Mouse (Mus musculus): ENCODE measurements at regions not wholly inside any gene's neighbourhood (a gene's known extent, or its start where the extent isn't known, plus 50 kb on each side); places are given as distances from the start of the nearest gene placed in this dataset.
A peak's percentile ranks its signal among the peaks of the same experiment; 100 is the strongest.

DNA sequence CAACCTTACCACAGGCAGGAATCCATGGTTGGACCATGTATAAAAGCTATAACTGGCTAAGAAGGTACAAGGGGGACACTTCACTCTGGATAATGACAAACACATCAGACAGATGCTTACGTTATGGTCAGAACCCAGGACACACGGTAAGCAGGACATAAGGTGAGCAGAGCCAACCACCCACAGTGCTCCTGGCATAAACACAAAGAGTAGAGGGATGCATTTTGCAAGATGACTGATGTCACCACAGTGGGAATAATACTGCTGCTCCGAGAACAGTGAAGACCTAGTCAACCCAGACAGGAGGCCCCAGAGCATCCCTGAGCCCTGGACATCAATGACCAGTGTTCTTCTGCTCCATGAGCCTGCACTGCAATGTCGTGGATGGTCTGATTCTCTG is 233.6 kb upstream of the Cdyl start:
- Histone ChIP-seq H3K9ac (replicated peaks; ENCODE audit: low read length) (no peak overlapping the region), H3K4me3 (ENCODE audit: low read length) (no peak overlapping the region), H3K9me3 (ENCODE audit: low read length) (no peaks in the 10 kb centered on the region), H3K27me3 (ENCODE audit: insufficient read depth, low read length) (no peaks in the 10 kb centered on the region), H3K27ac (ENCODE audit: low read length) (no peak overlapping the region), H3K4me2 (replicated peaks; ENCODE audit: low read depth, low read length) (no peak overlapping the region), H3K36me3 (ENCODE audit: insufficient read depth, low read length) (no peaks in the 10 kb centered on the region), H3K4me1 (ENCODE audit: insufficient read depth, low read length) (no peaks in the 10 kb centered on the region)
- no peak for ATAC-seq (ENCODE audit: low FRiP score, low TSS enrichment)
- 91% methylated on average over 4 of the region's 4 CpGs for whole genome bisulfite sequencing

DNA sequence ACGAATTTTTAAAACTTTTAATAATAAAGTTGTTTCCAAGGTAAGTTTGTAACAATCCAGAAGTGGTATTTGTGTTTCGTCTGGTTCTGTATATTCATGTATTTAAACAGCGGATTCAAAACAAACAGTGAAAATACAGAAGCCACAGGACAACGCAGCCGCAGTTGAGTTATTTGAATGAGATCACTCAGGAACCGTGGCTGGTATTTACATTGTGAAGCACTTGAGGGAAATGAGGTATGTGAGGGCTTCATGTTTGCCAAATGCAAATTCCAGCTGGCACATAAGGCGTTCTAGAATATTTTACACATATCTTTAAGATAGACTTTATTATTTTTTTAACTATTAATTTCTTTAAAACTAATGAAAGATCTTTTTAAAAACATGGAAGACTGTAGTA is 224.5 kb upstream of the Cdyl start:
- Histone ChIP-seq H3K9me3 (ENCODE audit: low read length) (no peaks in the 10 kb centered on the region), H3K4me2 (replicated peaks; ENCODE audit: low read depth, low read length) (no peak overlapping the region), H3K36me3 (ENCODE audit: insufficient read depth, low read length) (no peaks in the 10 kb centered on the region), H3K9ac (replicated peaks; ENCODE audit: low read length) (no peak overlapping the region), H3K27me3 (ENCODE audit: insufficient read depth, low read length) (no peaks in the 10 kb centered on the region), H3K4me1 (ENCODE audit: insufficient read depth, low read length) (no peaks in the 10 kb centered on the region), H3K27ac (ENCODE audit: low read length) (no peak overlapping the region), H3K4me3 (ENCODE audit: low read length) (no peak overlapping the region)
- 68% methylated on average over 7 of the region's 7 CpGs for WGBS
- ATAC-seq (ENCODE audit: low FRiP score, low TSS enrichment), result no peak

DNA sequence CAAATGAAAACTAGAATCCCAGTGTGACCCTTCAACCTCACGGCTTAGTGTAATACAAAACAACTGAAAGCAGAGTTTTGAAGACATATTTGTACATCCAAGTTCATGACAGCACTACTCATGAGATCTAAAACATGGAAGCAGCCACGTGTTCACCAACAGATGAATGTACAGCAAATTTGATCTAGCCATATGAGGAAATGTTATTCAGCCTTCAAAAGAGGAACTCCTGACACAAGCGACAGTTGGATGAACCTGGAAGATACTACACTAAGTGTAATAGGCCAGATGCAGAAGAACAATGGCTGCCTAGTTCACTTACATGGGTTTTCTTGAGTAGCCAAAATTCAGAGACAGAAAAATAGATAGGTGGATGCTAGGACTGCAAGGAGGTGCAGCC is 212.0 kb upstream of the Cdyl start:
- no peaks in the 10 kb centered on the region for H3K36me3 ChIP-seq (ENCODE audit: insufficient read depth, low read length)
- no peak overlapping the region for H3K27ac ChIP-seq (ENCODE audit: low read length)
- H3K9ac ChIP-seq (replicated peaks; ENCODE audit: low read length), result no peak overlapping the region
- H3K4me2 ChIP-seq (replicated peaks; ENCODE audit: low read depth, low read length), result no peak overlapping the region
- 86% methylated on average over 3 of the region's 3 CpGs for WGBS
- no peaks in the 10 kb centered on the region for H3K9me3 ChIP-seq (ENCODE audit: low read length)
- H3K4me1 ChIP-seq (ENCODE audit: insufficient read depth, low read length), result no peaks in the 10 kb centered on the region
- ATAC-seq (ENCODE audit: low FRiP score, low TSS enrichment), result no peak
- H3K4me3 ChIP-seq (ENCODE audit: low read length), result no peak overlapping the region
- H3K27me3 ChIP-seq (ENCODE audit: insufficient read depth, low read length), result no peaks in the 10 kb centered on the region

DNA sequence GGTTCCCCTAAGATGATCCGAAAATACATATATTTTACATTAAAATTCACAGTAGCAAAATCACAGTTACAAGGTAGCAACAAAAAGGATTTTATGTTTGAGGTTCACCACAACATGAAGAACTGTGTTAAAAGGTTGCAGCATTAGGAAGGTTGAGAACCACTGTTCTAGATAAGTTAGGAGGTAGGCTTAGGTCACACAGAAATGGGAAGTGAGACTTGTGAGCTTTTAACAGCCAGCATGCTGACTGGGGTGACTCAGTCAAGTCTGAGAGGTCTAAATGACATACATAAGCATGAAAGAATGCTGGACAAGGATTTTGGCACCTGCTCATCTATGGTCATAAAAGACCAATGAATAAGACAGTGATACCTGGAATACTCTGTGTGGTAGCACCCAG is 207.2 kb upstream of the Cdyl start:
- Histone ChIP-seq H3K27ac (ENCODE audit: low read length) (no peak overlapping the region), H3K4me3 (ENCODE audit: low read length) (no peak overlapping the region), H3K9ac (replicated peaks; ENCODE audit: low read length) (no peak overlapping the region), H3K4me2 (replicated peaks; ENCODE audit: low read depth, low read length) (no peak overlapping the region), H3K36me3 (ENCODE audit: insufficient read depth, low read length) (no peaks in the 10 kb centered on the region), H3K27me3 (ENCODE audit: insufficient read depth, low read length) (no peaks in the 10 kb centered on the region), H3K4me1 (ENCODE audit: insufficient read depth, low read length) (no peaks in the 10 kb centered on the region), H3K9me3 (ENCODE audit: low read length) (no peaks in the 10 kb centered on the region)
- ATAC-seq (ENCODE audit: low FRiP score, low TSS enrichment), result no peak
- WGBS, result 79% methylated on average over 1 of the region's 1 CpGs

DNA sequence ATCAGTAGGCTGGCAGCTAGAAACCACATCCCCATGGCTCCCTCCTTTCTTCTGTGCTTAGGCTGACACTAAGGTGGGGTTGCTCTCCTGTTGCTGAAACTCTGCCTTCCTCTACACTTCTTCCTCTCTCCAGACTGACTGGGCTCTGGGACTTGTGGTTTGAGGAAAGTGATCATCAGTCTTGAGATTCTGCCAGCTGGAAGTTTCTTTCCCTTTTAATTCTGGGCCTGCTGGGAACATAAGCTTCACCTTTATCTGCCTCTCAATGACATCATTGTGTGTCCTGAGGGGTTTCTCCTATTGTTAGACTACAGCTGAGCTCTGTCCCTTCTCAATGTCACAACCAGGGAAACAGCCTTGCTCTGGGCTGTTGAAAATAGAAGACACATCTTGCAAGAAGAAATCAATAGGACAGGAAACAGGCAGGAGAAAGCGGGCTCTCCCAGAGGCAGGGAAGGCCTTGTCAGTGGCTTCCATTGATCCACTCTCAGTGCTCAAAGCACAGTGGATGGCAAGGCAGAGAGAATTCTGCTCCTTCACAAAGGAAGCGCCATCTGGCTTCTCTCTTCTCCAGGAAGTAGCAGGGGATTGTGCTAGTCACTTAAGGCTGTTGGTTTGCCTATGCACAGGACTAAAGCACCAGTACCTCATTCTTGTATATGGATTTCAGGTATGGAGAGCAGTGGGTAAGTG is 206.3 kb upstream of the Cdyl start:
- Histone ChIP-seq H3K36me3 (ENCODE audit: insufficient read depth, low read length) (no peaks in the 10 kb centered on the region), H3K4me3 (ENCODE audit: low read length) (no peak overlapping the region), H3K9me3 (ENCODE audit: low read length) (no peaks in the 10 kb centered on the region), H3K27ac (ENCODE audit: low read length) (no peak overlapping the region), H3K9ac (replicated peaks; ENCODE audit: low read length) (no peak overlapping the region), H3K27me3 (ENCODE audit: insufficient read depth, low read length) (no peaks in the 10 kb centered on the region), H3K4me1 (ENCODE audit: insufficient read depth, low read length) (no peaks in the 10 kb centered on the region), H3K4me2 (replicated peaks; ENCODE audit: low read depth, low read length) (no peak overlapping the region)
- 86% methylated on average over 2 of the region's 2 CpGs for WGBS
- ATAC-seq (ENCODE audit: low FRiP score, low TSS enrichment), result no peak

DNA sequence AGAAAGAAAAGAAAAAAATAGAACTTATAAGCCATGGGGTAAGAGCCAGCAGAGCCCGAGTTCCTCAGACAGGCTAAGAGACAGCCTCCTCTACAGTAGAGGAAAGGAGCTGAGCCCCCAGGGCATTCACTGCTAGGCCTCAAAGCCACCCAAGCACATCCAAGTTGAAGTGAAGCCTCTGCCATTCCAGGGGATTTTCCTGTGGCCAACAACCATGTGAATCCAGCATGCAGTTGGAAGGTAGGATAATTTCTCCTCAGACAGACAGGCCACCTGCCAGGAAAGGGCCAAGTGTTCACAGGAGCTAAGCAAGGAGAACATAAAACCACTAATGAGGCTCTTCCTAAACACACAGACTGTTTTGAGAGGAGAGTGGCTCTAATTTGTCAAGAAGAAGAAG is 199.6 kb upstream of the Cdyl start:
- no peak for ATAC-seq (ENCODE audit: low FRiP score, low TSS enrichment)
- no peaks in the 10 kb centered on the region for H3K9me3 ChIP-seq (ENCODE audit: low read length)
- no peaks in the 10 kb centered on the region for H3K27me3 ChIP-seq (ENCODE audit: insufficient read depth, low read length)
- no peak overlapping the region for H3K27ac ChIP-seq (ENCODE audit: low read length)
- 71% methylated on average over 1 of the region's 1 CpGs for WGBS
- H3K9ac ChIP-seq (replicated peaks; ENCODE audit: low read length), result no peak overlapping the region
- H3K4me1 ChIP-seq (ENCODE audit: insufficient read depth, low read length), result no peaks in the 10 kb centered on the region
- no peaks in the 10 kb centered on the region for H3K36me3 ChIP-seq (ENCODE audit: insufficient read depth, low read length)
- no peak overlapping the region for H3K4me3 ChIP-seq (ENCODE audit: low read length)
- no peak overlapping the region for H3K4me2 ChIP-seq (replicated peaks; ENCODE audit: low read depth, low read length)

DNA sequence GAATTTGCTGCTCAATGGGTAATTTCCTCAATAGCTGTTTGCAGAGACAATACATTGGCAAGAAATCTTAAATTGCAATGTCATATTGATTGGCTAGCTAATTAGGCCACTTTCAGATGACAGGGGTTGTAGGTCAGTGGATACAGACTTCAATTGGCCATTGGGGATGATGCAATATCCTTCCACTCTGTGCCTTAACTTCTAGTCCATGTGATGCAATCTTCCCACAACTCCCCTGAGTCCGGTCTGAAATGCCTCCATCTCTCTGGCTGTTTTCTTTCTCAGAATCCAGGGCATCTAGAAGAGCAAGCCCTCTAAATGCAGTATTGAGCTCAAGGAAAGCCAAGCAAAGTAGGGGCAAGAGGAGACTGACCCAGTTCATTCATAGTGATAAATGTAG is 196.4 kb upstream of the Cdyl start:
- Histone ChIP-seq H3K9me3 (ENCODE audit: low read length) (no peaks in the 10 kb centered on the region), H3K4me2 (replicated peaks; ENCODE audit: low read depth, low read length) (no peak overlapping the region), H3K4me1 (ENCODE audit: insufficient read depth, low read length) (no peaks in the 10 kb centered on the region), H3K36me3 (ENCODE audit: insufficient read depth, low read length) (no peaks in the 10 kb centered on the region), H3K9ac (replicated peaks; ENCODE audit: low read length) (no peak overlapping the region), H3K4me3 (ENCODE audit: low read length) (no peak overlapping the region), H3K27me3 (ENCODE audit: insufficient read depth, low read length) (no peaks in the 10 kb centered on the region), H3K27ac (ENCODE audit: low read length) (no peak overlapping the region)
- 90% methylated on average over 1 of the region's 1 CpGs for WGBS
- ATAC-seq (ENCODE audit: low FRiP score, low TSS enrichment), result no peak

DNA sequence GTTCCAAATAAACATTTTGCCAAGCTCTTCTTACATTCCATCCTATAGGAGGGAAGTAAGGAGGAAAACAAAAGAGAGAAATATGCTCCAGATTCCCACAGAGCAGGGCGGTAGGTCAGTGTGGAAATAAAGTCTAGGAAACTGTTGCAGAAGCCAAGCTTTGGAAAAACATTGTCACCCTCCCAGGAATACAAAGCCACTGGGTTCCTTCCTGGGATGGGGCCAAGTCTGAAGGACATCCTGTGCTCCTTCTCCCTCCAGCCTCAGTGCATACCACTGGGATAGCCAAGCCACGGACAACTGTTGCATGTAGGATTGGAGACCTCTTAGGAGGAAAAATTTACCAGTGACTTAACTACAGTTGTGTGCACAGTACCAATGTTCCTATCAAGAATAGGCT is 195.8 kb upstream of the Cdyl start:
- no peaks in the 10 kb centered on the region for H3K36me3 ChIP-seq (ENCODE audit: insufficient read depth, low read length)
- no peaks in the 10 kb centered on the region for H3K9me3 ChIP-seq (ENCODE audit: low read length)
- ATAC-seq (ENCODE audit: low FRiP score, low TSS enrichment), result no peak
- no peaks in the 10 kb centered on the region for H3K27me3 ChIP-seq (ENCODE audit: insufficient read depth, low read length)
- no peaks in the 10 kb centered on the region for H3K4me1 ChIP-seq (ENCODE audit: insufficient read depth, low read length)
- no peak overlapping the region for H3K4me2 ChIP-seq (replicated peaks; ENCODE audit: low read depth, low read length)
- no peak overlapping the region for H3K9ac ChIP-seq (replicated peaks; ENCODE audit: low read length)
- 75% methylated on average over 2 of the region's 2 CpGs for WGBS
- H3K4me3 ChIP-seq (ENCODE audit: low read length), result no peak overlapping the region
- no peak overlapping the region for H3K27ac ChIP-seq (ENCODE audit: low read length)

DNA sequence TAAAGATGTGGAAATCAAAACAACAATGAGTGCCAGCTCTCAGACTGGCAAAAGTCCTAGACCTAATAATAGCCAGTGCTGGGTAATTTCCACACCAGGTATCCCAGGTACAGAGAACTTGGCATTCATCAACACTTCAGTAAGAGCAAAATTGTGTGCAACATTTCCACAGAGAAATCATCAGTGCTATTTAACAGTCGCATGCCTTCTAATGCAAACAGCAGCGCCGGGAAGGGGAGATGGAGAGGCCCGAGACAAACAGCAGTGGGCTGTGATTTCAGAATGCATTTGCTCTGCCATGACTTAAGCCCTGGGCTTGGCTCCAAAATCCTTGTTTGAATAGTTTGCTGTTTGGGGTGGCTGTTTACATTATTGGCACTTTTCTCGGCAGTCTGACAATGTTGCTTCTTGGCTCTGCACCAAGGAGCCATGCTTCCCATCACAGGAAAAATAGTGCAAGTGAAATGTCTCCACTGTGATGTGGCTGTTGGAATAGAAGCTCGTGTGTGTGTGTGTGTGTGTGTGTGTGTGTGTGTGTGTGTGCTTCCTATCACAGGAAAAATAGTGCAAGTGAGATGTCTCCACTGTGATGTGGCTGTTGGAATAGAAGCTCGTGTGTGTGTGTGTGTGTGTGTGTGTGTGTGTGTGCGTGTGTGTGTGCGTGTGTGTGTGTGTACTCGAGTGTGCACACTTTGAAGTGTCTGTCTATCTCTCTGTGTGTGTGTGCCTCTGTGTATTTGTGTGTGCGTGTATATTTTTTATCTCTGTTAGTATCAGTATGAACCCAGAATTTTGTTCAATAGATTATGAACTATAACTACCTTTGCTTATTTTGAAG is 190.1 kb upstream of the Cdyl start:
- Histone ChIP-seq H3K27ac (ENCODE audit: low read length) (no peak overlapping the region), H3K36me3 (ENCODE audit: insufficient read depth, low read length) (no peaks in the 10 kb centered on the region), H3K27me3 (ENCODE audit: insufficient read depth, low read length) (no peaks in the 10 kb centered on the region), H3K4me1 (ENCODE audit: insufficient read depth, low read length) (0 out of 2 replicates have a peak, but pooled peaks cover 1% of the 10 kb centered on the region), H3K9ac (replicated peaks; ENCODE audit: low read length) (no peak overlapping the region), H3K4me2 (replicated peaks; ENCODE audit: low read depth, low read length) (no peak overlapping the region), H3K9me3 (ENCODE audit: low read length) (no peaks in the 10 kb centered on the region), H3K4me3 (ENCODE audit: low read length) (no peak overlapping the region)
- 65% methylated on average over 11 of the region's 11 CpGs for WGBS
- 0 out of 2 replicates have a peak, but pooled peaks have one; percentile 49 for ATAC-seq (ENCODE audit: low FRiP score, low TSS enrichment)

DNA sequence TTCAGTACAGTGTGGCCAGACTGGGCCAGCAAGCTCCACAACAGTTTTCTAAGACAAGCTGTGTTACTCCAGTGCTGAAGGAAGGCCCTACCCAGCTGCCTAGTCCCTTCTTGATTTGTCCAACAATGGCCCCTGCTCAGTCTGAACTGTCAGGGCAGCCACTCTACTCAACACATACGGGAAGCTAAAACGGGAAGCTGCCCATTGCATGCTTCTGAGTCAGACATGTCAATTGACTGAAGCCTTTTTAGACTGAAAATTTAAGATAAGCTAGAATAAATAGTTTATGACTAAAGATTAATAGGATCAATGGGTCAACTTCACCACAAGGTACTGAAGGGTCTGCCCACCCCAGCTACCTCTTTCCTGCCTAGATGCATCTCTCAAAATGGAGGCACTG is 181.4 kb upstream of the Cdyl start:
- H3K4me1 ChIP-seq (ENCODE audit: insufficient read depth, low read length), result 0 out of 2 replicates have a peak, but pooled peaks cover 2% of the 10 kb centered on the region
- ATAC-seq (ENCODE audit: low FRiP score, low TSS enrichment), result no peak
- H3K9ac ChIP-seq (replicated peaks; ENCODE audit: low read length), result no peak overlapping the region
- no peaks in the 10 kb centered on the region for H3K27me3 ChIP-seq (ENCODE audit: insufficient read depth, low read length)
- 85% methylated on average over 2 of the region's 2 CpGs for WGBS
- H3K4me2 ChIP-seq (replicated peaks; ENCODE audit: low read depth, low read length), result no peak overlapping the region
- H3K4me3 ChIP-seq (ENCODE audit: low read length), result no peak overlapping the region
- H3K27ac ChIP-seq (ENCODE audit: low read length), result no peak overlapping the region
- no peaks in the 10 kb centered on the region for H3K36me3 ChIP-seq (ENCODE audit: insufficient read depth, low read length)
- H3K9me3 ChIP-seq (ENCODE audit: low read length), result no peaks in the 10 kb centered on the region
